Mouse (Mus musculus): ENCODE measurements at regions not wholly inside any gene's neighbourhood (a gene's known extent, or its start where the extent isn't known, plus 50 kb on each side); places are given as distances from the start of the nearest gene placed in this dataset.

DNA sequence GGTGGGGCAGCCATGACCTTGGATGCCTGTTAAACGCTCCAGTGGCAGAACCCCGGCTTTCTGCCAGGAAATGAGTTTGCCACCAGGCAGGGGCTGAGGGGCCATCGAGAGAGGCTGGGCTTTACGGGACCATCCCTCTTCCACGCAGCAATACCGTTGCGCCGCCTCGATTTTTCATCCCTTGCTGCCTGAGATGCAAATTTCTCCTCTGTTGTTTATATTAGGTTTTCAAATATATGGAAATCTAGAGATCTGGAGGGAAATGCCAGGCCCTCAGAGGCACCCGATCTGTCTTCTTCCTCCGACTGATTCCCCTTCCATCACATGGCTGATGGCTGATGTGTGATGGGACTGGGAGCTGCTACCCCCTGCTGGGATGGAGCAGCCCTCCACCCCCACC, 234.4 kb downstream of the Gm26897 start:
- DNase-seq (ENCODE audit: low read depth, low spot score) = no peak
- TF ChIP-seq E2F4 (IDR thresholded peaks at IDR 0.05; ENCODE audit: borderline replicate concordance, low read depth, low read length) (no peak), NELFE (IDR thresholded peaks at IDR 0.05; ENCODE audit: low read depth, low read length) (no peak), CTCF (IDR thresholded peaks at IDR 0.05 in 2 of 3, conservative IDR thresholded peaks at IDR 0.05 in 1 of 3; ENCODE audit: control insufficient read depth in 1 of 3, insufficient read depth in 1 of 3, low read depth in 2 of 3, low read length in 3 of 3, poor library complexity in 1 of 3, severe bottlenecking in 1 of 3) (no peak), SMC3 (IDR thresholded peaks at IDR 0.05; ENCODE audit: low read depth, low read length) (no peak), TBP (IDR thresholded peaks at IDR 0.05; ENCODE audit: low read depth, low read length) (no peak), MEF2A (IDR thresholded peaks at IDR 0.05; ENCODE audit: extremely low read depth, insufficient replicate concordance, low read depth, low read length, poor library complexity, severe bottlenecking) (no peak), USF2 (IDR thresholded peaks at IDR 0.05; ENCODE audit: borderline replicate concordance in 1 of 2, insufficient read depth in 1 of 2, low read depth in 1 of 2, low read length in 2 of 2) (no peak), EP300 (IDR thresholded peaks at IDR 0.05; ENCODE audit: low read depth in 1 of 2, low read length in 2 of 2) (no peak), ZMIZ1 (IDR thresholded peaks at IDR 0.05; ENCODE audit: low read depth, low read length) (no peak), MAZ (IDR thresholded peaks at IDR 0.05; ENCODE audit: low read depth, low read length) (no peak), MYC (IDR thresholded peaks at IDR 0.05; ENCODE audit: low read depth, low read length) (no peak), MYB (IDR thresholded peaks at IDR 0.05; ENCODE audit: low read depth, low read length) (no peak), TAL1 (IDR thresholded peaks at IDR 0.05; ENCODE audit: low read length) (no peak), GATA1 (IDR thresholded peaks at IDR 0.05; ENCODE audit: low read depth, low read length) (no peak)

DNA sequence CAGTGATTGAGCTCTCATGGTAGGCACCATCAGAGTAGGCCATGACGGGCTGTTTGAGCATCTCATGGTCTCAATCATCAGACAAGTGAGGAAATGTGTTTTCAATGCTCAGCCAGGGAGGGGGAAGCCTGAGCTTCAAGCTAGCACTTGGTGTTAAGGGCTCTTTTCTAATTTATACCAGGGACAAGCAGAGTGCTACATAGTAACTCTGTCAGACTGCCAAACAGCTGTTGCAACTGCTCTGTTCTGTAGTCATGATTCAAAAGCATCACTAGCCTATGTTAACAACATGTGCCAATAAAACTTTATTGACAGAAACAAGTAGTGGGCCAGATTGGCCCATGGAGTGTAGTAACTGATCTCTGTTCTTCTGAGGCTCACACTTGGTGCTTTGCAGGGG, 235.0 kb downstream of the Gm26897 start:
- Histone ChIP-seq H3K9ac (ENCODE audit: control insufficient read depth, low read depth, low read length, poor library complexity, severe bottlenecking) (no peak overlapping the region), H3K9me3 (replicated peaks; ENCODE audit: insufficient read depth, low read length) (no peaks in the 10 kb centered on the region), H3K36me3 (ENCODE audit: control insufficient read depth in 1 of 2, insufficient read depth in 2 of 2, low read length in 2 of 2) (no peaks in the 10 kb centered on the region), H3K4me1 (ENCODE audit: control insufficient read depth in 1 of 2, insufficient read depth in 2 of 2, low read length in 2 of 2) (no peaks in the 10 kb centered on the region), H3K79me2 (ENCODE audit: control insufficient read depth, insufficient read depth, low read length, poor library complexity) (no peaks in the 10 kb centered on the region), H3K27me3 (ENCODE audit: control insufficient read depth in 1 of 2, insufficient read depth in 2 of 2, low read length in 2 of 2) (no peaks in the 10 kb centered on the region), H3K4me3 (ENCODE audit: control insufficient read depth in 1 of 2, insufficient read depth in 1 of 2, low read depth in 2 of 2, low read length in 2 of 2) (no peak overlapping the region), H3K27ac (ENCODE audit: control insufficient read depth, low read depth, low read length) (no peak overlapping the region)
- DNase-seq (ENCODE audit: low read depth, low spot score) = no peak
- TF ChIP-seq E2F4 (IDR thresholded peaks at IDR 0.05; ENCODE audit: borderline replicate concordance, low read depth, low read length) (no peak), MYB (IDR thresholded peaks at IDR 0.05; ENCODE audit: low read depth, low read length) (no peak), TAL1 (IDR thresholded peaks at IDR 0.05; ENCODE audit: low read length) (no peak), POLR2A (IDR thresholded peaks at IDR 0.05; ENCODE audit: control insufficient read depth in 1 of 2, insufficient read depth in 1 of 2, low read depth in 1 of 2, low read length in 2 of 2, poor library complexity in 1 of 2) (no peak), BHLHE40 (IDR thresholded peaks at IDR 0.05; ENCODE audit: borderline replicate concordance, low read depth, low read length) (no peak), JUND (IDR thresholded peaks at IDR 0.05; ENCODE audit: low read depth, low read length) (no peak), TCF12 (IDR thresholded peaks at IDR 0.05; ENCODE audit: low read depth, low read length) (no peak), EP300 (IDR thresholded peaks at IDR 0.05; ENCODE audit: low read depth in 1 of 2, low read length in 2 of 2) (no peak), ETS1 (IDR thresholded peaks at IDR 0.05; ENCODE audit: low read depth, low read length) (no peak), RAD21 (IDR thresholded peaks at IDR 0.05; ENCODE audit: low read depth, low read length) (no peak)

More for the DNA sequence above, 234.4 kb downstream of the Gm26897 start:
- Histone ChIP-seq H3K36me3 (ENCODE audit: control insufficient read depth in 1 of 2, insufficient read depth in 2 of 2, low read length in 2 of 2) (no peaks in the 10 kb centered on the region), H3K27me3 (ENCODE audit: control insufficient read depth in 1 of 2, insufficient read depth in 2 of 2, low read length in 2 of 2) (no peaks in the 10 kb centered on the region), H3K9ac (ENCODE audit: control insufficient read depth, low read depth, low read length, poor library complexity, severe bottlenecking) (no peak overlapping the region), H3K4me3 (ENCODE audit: control insufficient read depth in 1 of 2, insufficient read depth in 1 of 2, low read depth in 2 of 2, low read length in 2 of 2) (no peak overlapping the region), H3K9me3 (replicated peaks; ENCODE audit: insufficient read depth, low read length) (no peaks in the 10 kb centered on the region), H3K79me2 (ENCODE audit: control insufficient read depth, insufficient read depth, low read length, poor library complexity) (no peaks in the 10 kb centered on the region), H3K27ac (ENCODE audit: control insufficient read depth, low read depth, low read length) (no peak overlapping the region), H3K4me1 (ENCODE audit: control insufficient read depth in 1 of 2, insufficient read depth in 2 of 2, low read length in 2 of 2) (no peaks in the 10 kb centered on the region)
